Mouse (Mus musculus) right cerebral cortex, postnatal 10 days (tissue): ENCODE data around the gene Pprc1.

Source experiments
- DNase-seq, 2 experiments: peaks; one replicate each; pipeline ENCODE4 v3.0.0; 2021; ENCODE audit warnings: low spot score in 2 of 2

Gene Pprc1

DNA sequence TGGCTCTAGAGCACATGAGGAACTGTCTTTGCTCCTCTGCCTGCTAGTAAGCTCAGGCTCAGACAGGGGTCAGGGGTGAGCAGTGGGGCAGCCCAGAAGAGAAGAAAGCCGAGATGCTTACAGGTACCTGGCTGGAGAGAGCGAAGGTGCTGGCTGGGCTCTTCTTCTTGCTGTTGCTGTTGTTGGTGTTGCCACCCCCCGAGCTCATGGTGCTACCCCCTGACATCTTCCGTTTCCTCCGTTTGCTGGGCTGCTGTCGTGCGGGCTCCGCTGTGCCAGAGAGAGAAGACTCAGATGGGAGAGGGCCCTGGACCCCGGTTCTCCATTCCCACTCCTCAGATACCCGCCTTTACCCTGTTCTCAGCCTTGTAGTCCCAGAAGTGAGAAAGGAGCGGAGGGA, 10.8 kb upstream of the Pprc1 start:
- DNase-seq = no peak

DNA sequence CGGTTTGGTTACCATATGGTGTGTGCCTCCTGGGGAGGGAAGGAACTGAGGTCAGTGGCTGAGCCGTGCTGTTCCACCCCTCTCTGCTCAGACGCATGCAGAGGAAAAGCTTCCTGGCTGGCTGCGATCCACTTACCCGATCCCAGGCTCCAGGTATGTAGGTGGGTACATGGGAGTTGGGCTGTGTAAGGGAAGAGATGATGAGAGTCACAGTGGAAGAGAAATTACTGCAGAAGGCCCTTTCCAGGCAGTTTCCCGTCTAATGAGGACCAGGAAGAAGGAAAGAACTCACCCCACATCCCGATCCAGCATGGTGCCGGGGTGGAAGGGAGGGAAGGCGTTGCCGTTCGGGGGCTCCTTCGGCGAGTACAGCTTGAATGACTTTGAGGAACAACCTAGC, 8.7 kb upstream of the Pprc1 start:
- DNase-seq = no peak

DNA sequence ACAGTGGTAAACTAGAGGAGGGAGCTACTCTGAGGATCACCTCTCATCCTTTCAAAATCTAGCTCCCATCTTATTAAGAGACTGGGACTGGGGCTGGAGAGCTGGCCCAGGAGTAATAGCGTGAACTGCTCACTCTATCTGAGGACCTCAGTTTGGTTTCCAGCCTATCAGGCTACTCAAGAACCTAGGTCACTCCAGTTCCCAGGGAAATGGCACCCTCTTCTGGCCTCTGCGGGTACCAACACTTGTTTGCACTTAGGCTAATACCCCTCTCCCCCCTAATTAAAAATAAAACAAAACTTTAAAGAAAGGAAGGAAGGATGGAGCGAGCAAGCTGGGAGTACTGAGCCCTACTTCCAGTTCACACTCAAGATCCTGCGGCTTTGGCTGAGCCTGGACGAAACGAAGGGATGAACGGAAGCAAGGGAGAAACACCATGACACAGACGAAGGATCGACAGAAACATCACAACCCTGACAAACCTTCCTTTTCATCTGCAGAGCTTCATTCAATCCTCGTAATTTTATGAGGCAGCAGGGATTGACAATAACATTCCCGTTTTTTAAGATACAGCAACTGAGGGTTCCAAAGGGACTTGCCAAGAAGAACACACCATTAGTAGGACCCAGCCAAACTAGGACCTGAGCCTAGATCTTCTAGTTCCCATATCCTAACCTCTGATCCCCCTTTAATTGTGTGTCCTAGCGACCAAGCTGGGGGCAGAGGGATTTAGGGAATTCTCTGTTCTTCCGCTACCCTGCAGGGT, 8.0 kb upstream of the Pprc1 start:
- no peak for DNase-seq

DNA sequence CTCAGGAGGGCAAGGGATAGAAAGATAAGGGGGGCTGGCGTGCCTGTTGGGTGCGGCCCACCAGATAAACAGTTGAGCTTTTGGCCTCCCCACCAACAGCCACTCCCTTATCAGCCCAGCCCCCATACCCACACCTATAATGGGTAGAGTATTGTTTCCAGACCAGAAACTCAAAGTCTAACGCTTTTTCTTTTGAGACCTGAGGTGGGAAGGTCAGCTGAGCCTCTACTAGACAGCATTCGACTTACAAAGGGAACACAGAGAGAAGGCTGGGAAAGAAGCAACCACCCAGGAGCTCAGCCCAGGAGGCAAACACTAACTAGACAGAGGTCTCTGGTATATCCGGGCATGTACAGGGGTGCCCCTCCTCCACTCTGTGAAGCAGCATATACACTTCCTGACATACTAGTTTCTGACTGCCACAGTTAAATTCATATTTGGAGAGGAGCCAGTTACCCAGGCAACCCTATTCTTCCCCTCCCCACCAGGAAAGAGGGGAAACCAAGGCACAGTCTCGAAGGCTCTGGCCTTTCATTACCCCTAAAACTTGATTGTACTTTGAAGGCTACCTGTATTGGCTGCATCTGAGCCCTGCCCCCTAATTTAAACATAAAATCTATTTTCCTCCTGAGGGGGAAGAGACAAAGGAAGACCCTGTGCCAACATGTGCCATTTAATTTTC, 7.3 kb upstream of the Pprc1 start:
- peak in 1 of 2 experiments; percentile 23 for DNase-seq

DNA sequence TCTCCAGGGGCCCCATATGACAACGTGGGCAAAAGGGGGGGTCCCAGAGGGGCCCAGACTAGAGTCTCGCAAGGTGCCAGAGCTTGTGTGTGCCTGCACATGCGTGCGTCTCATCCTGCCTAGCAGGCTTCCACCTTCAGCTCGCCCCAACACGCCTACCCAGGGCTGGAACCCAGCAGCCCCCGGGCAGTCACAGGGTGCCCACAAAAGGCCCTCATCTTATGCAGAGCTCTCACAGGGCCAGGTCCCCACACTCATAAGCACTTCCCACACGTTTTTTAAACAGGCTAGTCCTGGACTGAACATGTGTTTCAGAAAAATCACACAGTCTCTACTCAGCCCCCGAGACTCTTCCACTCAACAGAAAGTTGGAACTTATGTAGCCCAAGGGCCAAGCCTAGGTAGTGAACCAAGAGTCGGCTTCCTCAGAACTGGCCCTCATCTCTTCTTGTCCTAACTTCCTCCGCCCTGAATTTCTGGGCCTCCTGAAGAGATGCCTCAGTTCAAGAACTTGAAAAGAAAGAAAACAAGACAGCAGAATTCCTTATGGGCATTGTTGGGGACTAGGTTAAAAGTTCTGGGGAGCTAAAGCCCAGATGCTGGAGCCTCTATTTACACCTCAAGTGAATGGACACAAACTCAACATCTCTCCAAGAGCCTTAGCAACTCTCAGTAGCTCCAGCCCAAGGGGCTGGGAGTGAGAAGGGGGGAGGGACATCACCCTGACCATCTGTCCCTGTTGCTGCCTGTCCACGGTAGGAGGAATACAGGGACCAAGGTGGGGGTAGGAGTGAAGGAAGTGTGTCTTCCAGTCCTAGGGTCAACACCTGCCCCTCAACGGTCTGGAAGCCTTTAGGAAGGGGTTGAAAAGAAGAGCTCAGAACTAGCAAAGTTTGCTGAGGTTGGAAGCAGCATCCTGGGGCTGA, 6.5 kb upstream of the Pprc1 start:
- peak in 1 of 2 experiments; percentile 26 for DNase-seq

DNA sequence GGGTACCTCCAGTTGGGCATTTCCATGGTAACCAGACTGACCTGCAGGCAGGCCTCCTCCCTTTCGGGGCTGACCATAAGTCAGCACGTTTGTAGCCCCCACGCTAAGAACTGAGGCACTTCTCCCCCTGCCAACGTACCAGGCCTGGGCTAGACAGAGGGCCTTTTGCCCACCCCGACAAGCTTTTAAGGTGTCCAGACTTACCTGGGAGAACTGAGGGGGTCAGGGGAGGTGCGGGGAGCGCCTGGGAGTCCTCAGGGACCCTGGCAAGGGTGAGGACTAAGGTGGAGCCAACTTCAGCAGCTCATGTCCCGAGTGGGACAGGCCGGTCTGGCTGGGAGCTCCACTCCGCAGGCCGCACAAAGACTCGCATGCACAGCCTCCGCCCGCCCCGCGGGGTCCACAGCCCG, 5.8 kb upstream of the Pprc1 start:
- DNase-seq = no peak

DNA sequence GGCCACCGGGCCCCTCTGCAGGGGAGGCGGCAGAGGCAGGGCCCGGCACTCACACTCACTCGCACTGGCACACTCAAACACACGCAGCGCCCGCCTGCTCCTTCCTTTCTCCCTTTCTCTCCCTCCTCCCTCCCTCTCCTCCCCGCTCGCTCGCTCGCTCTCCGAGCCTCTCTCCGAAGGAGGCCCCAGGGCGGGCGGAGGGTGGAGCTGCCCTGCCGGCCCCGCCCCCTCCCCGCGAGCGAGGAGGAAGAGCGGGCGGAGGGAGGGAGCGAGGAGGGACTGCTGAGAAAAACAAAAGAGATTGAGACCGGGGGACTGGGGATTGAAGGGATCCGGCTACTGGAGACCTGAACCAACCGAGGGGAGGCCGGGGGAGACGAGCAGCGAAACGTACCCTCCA, 5.2 kb upstream of the Pprc1 start:
- DNase-seq = peak; percentile 89 to 91

DNA sequence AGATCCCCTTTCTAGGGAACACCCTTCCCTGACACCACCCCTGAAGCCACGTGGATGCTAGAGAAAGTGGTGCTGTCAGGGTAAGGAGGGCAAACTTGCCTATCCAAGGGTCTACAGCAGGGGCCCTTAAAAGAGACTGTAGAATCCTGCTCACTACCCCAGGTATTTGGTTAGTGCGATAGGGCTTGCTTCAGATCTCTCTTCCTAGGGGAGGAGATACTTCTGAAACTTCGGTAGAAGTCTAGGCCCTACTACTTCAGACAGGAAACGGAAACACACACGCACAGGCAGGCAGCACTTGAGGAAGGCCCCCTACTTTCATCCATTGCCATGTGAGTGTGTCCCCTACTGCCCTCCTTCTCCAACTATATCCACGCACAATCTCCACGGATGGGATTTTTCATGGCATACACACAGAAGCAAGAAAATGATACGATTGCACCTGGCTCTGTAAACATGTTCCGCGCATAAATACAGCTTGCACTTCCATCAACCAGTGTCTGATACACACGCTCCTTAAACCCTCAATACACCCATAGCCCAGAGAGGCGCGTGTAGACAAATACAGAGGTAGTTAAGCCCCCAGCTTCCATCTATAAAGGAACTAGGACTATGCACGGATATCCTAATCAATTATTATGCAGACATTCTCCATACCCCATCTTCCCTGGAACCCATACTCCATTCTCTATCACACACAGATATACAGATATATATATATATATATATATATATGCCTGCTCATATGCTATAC, 4.4 kb upstream of the Pprc1 start:
- no peak for DNase-seq

DNA sequence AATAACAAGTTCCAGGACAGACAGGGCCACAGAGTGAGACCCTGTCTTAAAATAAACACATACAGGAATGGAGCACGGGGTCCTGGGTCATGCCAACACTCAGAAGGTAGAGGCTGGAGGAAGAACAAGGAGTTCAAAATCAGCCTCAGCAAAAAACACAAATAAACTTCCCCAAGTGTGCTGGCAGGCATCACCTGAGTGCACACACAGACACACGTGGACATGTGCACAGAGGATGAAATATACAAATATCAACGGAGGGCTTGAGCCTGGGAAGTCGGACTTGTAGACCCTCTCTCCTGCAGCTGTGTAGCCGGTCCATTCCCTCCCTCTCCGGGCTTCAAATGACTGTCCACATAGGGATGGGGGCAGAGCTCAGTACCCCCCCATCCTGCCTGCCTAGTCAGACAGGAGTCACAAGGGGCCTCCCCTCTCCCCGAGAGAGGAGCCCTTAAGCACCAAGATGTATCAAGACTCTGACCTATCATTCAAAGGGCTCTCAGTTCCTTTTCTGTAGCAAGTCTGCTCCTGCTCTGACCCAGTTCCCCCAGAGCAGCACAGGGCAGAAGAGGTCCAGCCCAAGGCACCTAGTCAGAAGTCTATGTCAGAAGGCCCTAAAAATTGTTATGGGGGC, 3.3 kb upstream of the Pprc1 start:
- no peak for DNase-seq

DNA sequence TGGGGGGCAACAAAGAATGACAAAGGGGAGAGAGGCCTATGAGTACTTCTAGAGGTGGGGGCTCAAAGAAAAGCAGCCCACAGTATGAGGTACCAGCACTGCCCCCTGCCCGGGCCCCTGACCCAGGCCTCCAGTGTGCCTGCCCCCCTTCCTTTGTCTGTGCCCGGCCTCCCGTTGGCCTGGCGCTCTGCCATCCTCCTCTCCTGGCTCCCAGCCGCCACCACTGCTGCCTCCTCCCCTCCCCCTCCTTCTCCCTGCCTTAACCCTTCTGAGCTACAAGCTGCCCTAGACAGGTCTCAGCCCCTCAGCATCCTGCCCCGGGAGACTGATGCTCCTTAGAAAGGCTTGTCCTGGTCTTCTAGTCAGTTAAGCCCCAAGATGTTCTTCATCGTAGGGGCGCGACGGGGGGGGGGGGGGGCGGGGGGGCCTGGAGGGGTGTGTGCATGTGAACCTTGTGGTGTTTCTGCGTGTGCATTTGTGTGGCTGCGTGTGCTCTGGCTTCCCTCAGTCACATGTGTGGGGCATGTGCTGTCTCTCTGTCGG, 2.7 kb upstream of the Pprc1 start:
- peak; percentile 91 for DNase-seq

DNA sequence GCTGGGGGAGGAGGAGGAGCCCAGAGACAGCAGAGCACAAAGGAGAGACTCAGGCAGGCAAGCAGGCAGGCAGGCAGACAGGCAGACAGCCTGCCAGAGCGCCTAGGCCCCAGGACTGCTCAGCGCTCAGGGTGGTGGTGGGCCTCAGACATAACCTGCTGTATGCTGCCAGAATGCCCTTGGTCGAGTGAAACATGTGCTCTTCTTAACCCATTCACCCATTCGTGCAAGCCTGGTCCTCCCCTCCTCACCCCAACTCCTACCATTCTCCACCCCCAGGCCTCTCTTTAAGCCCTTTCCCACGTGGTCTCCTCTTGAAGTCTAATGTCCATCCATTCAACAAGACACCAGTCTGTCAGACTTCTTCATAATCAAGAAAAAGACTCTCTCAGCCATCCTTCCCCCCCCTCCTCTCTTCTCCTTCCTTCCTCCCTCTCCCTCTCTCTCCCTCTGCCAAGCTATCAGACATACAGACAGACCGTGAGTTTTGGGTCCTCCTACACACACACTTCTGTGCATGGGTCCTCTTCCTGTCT, 2.1 kb upstream of the Pprc1 start:
- DNase-seq = peak; percentile 76 to 83

DNA sequence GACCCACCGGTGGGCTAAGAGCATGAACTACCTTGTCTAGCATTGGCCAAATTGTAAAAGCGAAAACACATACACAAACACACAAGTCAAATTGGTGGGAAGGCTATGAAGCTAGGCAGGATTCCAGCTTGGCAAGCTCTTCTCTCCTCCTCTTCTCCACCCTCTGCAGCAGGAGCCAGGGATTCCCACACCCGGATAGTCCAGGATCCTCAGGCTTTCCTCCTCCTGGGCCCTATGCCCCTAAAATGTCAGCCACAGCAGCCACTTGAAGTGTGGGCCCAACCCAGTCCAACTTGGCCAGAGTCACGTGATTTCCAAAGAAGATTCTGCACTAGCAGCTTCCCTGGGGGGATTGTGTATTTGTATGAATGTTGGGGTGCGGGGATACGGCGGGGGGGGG, 1.3 kb upstream of the Pprc1 start:
- DNase-seq = peak; percentile 56 to 70

DNA sequence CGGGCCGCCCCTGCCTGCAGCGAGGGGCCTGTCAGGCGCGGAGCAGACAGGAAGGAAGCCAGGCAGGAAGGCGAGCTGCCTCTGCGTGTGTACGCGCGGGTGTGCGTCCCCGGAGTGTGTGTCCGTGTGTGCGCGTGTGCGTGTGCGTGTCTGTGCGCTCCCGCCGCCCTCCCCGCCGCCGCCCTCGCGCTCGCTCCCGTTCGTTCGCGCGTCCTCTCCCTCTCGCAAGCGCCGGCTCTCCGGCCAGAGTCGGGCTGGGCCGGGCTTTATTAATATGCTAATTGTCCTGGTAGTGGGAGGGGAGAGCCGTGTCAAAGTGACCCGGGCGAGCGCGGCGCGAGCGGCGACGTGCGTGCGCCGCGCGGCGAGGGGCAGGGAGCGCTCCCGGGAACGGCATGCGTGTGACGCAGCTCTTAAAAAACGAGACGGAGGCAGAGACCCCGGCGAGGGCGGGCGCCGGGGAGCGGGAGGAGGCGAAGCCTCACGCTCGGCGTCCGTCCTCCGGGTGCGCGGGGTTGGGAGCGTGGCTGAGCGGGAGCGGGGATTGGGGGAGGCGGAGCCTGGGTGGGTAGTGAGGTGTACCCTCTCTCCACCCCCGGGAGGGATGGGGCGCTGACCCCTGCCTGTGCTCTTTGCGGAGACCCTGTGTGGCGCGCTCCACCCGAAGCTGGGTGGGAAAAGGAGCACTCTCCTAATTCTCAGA, 458 bp downstream of the Pprc1 start, which contains the start of gene Ldb1:
TSS of gene Ldb1 (minus strand) at position 222 of the 703 bp plus-strand sequence.
- DNase-seq = peak; percentile 89 to 91

DNA sequence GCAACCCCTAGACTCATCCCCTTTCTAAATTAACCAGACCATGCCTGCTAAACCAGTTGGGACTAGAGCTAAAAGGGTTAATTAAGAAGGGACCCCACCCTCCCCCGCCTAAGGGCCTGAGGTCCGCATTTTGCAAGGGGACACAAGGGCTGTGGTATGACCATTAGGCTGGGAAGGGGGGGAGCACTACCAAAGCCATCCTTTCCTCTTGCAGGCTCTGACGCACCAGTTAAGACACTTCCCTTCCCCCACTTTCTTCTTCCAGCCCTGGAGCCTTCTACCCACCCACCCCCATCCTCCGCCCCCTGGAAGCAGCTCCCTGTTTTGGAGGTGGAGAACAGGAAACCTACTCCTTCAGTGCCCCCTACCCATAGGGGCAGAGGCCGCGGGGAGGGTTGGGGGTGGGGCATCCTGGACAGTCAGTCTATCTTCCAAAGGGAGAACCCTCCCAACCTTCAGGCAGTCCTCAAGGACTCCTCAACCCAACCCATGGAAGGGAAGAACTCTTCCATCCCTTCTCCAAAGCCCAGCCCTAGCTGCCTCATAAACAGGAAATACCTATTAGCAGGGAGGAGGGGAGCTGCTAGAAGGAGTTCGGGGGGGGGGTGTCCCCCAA, 1.1 kb downstream of the Pprc1 start:
- peak; percentile 68 to 83 for DNase-seq

DNA sequence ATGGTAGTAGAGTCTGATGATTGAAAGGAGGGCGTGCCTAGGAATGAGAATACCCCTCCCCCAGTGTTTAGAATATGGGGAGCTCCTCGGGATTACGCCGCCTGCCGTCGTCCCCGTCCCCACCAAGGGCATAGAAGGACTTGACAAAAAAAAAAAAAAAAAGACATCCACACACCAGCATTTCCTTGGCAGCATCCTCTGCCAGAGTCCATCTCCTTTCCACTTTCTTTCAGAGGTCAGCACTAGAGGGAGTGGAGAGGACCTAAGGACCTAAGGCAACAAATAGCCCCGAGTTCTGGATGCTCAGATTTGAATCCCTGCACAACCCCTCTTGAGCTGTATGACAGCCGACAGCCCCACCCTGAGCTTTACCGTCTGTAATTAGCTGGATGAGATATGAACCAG, 1.9 kb downstream of the Pprc1 start:
- no peak for DNase-seq

DNA sequence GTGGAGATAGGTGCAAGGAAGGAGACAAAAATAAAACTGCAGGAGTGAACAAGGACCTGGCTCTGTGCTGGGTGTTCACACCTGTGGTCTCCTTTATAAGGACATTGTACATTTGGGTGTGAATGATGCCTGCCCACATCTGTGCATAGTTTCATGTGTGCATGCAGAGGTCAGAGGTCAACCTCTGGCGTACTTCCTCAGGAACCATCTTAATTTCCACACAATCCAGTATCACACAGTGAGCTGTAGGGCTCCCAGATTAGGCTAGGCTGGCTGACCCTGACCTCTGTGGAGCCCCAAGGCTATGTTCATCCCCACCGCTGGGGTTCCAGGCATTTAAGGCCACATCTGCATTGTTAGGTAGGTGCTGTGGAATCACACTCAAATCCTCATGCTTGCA, 2.7 kb downstream of the Pprc1 start:
- no peak for DNase-seq

DNA sequence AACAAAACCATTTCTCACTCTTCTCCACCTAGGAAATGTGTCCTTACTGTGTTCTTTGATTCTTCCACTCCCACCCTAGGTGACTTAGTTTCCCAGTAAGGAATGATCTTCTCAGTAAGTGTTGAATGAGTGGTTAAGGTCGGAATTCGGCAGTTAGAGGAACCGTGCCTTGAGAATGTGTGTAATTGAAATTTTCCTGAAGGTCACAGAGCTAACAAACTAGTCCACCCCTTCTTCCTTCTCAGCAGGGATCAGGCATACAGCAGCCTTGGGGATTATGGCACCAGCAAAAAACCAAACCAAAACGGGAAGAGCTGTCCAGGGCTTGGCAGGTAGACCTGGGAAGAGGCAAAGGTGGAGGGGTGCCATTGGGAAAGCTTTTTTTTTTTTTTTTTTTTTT, 4.4 kb downstream of the Pprc1 start:
- no peak for DNase-seq

DNA sequence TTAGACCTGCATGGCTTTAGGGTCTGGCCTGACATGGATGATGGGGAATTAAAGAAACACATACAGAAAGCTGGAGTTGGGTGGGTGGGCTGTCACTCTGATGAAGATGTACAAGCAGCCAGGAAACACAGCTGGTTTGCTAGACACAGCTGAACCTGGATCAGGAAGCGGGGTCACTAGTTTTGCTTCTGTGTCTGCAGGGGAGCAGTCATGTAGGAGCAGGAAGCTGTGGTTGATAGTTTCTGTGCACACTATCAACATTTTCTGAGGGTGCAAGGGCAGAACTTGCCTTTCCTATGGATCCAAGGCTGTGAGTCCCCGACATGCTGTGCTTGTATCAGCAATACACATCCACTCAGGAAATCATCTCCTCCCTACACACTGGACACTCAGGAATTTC, 5.8 kb downstream of the Pprc1 start:
- DNase-seq = no peak

DNA sequence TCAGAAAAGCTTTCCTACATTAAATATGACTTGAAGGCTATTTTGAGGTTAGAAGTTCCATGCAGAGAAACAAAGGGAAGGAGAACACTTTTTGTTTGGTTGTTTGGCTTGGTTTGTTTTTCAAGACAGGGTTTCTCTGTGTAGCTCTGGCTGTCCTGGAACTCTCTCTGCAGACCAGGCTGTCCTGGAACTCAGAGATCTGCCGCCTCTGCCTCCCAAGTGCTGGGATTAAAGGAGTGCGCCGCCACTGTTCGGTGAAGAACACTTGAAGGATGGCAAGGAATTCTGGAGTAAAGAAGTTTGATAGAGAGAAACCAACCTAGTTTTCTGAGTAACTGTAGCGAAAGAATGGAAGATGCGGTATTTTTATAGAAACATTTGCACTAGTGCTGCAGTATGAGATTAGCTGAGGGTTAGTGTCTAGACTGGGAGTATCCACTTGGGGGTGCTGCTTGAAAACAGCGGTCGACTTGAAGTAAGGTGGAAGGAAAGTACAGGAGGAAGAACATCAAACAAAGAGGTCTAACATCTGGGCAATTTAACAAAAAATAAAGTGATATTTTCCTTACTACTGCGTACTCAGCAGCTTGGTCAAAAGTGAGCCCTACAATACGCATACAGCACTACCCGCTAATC, 11.2 kb downstream of the Pprc1 start:
- DNase-seq = peak in 1 of 2 experiments; percentile 58
